Mouse (Mus musculus) neural tube, embryonic 14.5 days (tissue): ENCODE measurements around the gene 6030408B16Rik. TPM values are rescaled to one million over a fixed set of nuclear protein-coding genes. Genes with fewer than 3 reads are reported as not detected.
A peak's percentile ranks its signal among the peaks of the same experiment; 100 is the strongest.

ENCODE experiments used
- ATAC-seq: fragments of 200-750 bp; cut with Nextera tagmentation; 2 replicates; pipeline ENCODE4 v1.8.0; 2017; ENCODE audit warnings: low read depth, mild to moderate bottlenecking, moderate TSS enrichment, moderate library complexity
- H3K27ac ChIP-seq: fragments of 300-500 bp; sonication (generic); 2 replicates; pipeline ENCODE4 v1.5.1; 2014; ENCODE audit warnings: low read depth, mild to moderate bottlenecking, control low read depth, low read length, moderate library complexity, mixed read lengths
- H3K27me3 ChIP-seq: fragments of 300-500 bp; sonication (generic); 2 replicates; pipeline ENCODE4 v1.6.1; 2014; ENCODE audit warnings: low read length; ENCODE audit not compliant: control insufficient read depth, insufficient read depth
- H3K36me3 ChIP-seq: fragments of 300-500 bp; sonication (generic); 2 replicates; pipeline ENCODE4 v1.6.1; 2014; ENCODE audit warnings: low read length, mixed read lengths; ENCODE audit not compliant: control insufficient read depth, insufficient read depth
- H3K4me1 ChIP-seq: fragments of 300-500 bp; sonication (generic); 2 replicates; pipeline ENCODE4 v1.6.1; 2014; ENCODE audit warnings: low read length; ENCODE audit not compliant: control insufficient read depth, insufficient read depth
- H3K4me2 ChIP-seq: fragments of 300-500 bp; sonication (generic); 2 replicates; pipeline ENCODE4 v1.6.1; 2014; ENCODE audit warnings: mild to moderate bottlenecking, low read depth, low read length, control low read depth
- H3K4me3 ChIP-seq: fragments of 300-500 bp; sonication (generic); 2 replicates; pipeline ENCODE4 v1.5.1; 2014; ENCODE audit warnings: low read depth, low read length, control low read depth, mixed read lengths
- H3K9ac ChIP-seq: fragments of 300-500 bp; sonication (generic); replicated peaks from 2 replicates; pipeline ENCODE4 v1.6.1; 2014; ENCODE audit warnings: low read depth, mild to moderate bottlenecking, control low read depth, low read length, mixed read lengths
- H3K9me3 ChIP-seq: fragments of 300-500 bp; sonication (generic); 2 replicates; pipeline ENCODE4 v1.6.1; 2016; ENCODE audit warnings: low read length; ENCODE audit not compliant: control insufficient read depth
- WGBS: fragments of 180-500 bp; shearing (Covaris S2); extraction: QIAGEN DNeasy Blood & Tissue Kit; methylation state at CpG from one replicate; pipeline ENCODE4 v1.1.7; 2014; 5-methylcytosine and 5-hydroxymethylcytosine counted together
- polyA plus RNA-seq: library from polyadenylated mRNA; unstranded; fragments of >200 nt; fragmentation: Nextera tagmentation; extraction: Ambion mirVana; gene quantifications from 2 replicates; pipeline ENCODE4 v1.2.1, GENCODE M21; 2014

6030408B16Rik gene
- polyA plus RNA-seq, result 0.22 and 0.64 TPM in 2 replicates

DNA sequence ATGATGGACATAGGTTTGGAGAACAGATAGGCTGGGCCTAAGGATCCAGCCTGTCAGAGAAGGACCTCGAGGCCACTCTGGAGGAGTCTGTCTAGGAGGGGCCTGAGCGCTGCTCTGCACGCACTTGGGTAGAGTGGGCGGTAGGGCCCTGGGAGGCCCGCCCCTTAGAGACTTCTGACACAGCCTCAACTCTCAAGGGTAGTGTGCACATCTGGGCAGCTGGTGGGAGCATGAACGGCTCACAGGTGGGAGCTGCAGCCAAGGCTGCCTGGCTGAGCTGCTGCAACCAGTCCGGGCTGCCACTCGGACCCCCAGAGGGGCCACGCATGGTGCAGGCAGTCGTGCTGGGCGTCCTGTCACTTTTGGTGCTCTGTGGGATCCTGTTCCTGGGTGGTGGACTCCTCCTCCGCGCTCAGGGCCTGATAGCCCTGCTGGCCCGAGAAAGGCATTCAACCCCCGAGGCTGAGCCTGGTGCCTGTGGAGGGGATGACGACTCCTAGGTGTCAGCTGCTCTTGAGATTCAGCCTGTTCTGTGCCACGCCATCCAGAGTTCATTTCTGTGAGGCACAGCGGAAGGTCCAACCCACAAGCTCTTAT lies at the start of gene 6030408B16Rik:
TSS of gene 6030408B16Rik (plus strand) at position 188 of the 597 bp plus-strand sequence.
- 61% methylated on average over 18 of the region's 18 CpGs for WGBS

DNA sequence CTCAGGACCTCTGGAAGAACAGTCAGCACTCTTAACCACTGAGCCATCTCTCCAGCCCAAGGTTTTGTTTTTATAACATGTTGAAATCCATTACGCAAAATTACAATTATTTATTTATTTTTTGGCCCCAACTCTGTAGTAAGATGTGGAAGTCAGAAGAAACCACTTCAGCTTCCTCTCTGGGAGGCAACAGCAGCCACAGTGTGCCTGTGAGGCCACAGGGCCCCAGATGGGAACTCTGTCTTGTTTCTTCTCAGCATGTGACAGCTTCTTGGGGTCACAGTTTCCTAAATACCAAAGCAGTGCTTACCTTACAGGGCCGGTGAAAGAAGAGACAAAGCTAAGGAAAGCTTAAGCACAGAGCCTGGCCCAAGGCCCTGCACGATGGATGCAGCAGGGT lies 49.0 kb upstream of the 6030408B16Rik start:
- H3K36me3 ChIP-seq, result no peaks in the 10 kb centered on the region
- no peak overlapping the region for H3K4me3 ChIP-seq
- no peak overlapping the region for H3K9ac ChIP-seq
- no peaks in the 10 kb centered on the region for H3K9me3 ChIP-seq
- H3K4me2 ChIP-seq, result no peak overlapping the region
- H3K27me3 ChIP-seq, result no peaks in the 10 kb centered on the region
- 71% methylated on average over 3 of the region's 3 CpGs for WGBS
- no peak overlapping the region for H3K27ac ChIP-seq
- no peak for ATAC-seq
- H3K4me1 ChIP-seq, result 0 out of 2 replicates have a peak, but pooled peaks cover 8% of the 10 kb centered on the region

More for the DNA sequence above, at the start of gene 6030408B16Rik:
- H3K36me3 ChIP-seq, result peaks cover 25% of the 10 kb centered on the region
- H3K9me3 ChIP-seq, result no peaks in the 10 kb centered on the region
- H3K9ac ChIP-seq, result no peak within 1 kb of the TSS
- H3K4me2 ChIP-seq, result no peak within 1 kb of the TSS
- no peaks in the 10 kb centered on the region for H3K4me1 ChIP-seq
- no peak within 1 kb of the TSS for H3K27ac ChIP-seq
- no peak for ATAC-seq
- H3K4me3 ChIP-seq, result no peak within 1 kb of the TSS
- H3K27me3 ChIP-seq, result no peaks in the 10 kb centered on the region

DNA sequence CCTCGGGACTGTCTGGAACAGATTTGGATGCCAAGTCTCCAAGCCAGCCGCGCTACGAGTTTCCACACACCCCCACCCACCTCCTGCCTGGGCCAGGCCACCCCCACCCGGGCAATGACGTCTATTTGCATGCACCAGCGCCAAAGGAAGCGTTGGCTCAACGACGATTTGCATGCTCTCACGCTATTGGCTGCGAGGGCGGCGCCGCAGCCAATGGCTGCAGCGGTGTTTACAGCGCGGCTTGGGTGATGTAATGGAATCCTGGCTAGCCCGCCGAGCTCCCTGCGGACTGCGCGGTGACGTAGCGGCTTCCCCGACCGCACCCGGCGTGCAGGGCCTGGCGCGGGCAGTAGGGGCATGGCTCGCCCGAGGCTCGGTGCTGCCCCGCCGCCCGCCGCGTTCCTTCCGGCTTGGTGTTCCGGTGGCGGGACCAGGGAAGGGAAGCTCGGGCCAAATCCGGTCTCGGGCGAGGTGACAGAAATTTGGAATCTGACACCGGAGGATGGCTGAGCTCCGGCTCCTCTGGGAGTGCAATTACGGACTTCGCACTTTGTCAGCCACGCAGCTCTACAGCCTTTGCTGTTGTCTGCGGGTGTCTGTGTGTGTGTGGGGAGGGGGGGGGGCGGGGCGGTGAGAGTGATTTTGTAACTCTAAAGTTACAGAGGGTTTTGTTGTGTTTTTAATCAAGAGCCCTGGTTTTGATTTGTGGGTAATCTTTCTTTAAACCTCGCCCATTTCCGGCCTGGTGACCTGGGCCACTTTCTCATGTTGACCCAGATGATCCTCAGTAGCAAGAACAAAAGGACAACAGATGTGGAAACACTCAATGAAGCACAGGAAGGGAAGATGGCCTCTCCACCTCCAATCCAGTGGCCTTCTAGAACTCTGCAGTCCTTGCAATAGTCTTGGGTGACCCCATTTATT lies 46.5 kb upstream of the 6030408B16Rik start:
- ATAC-seq, result peak; percentile 98
- H3K4me3 ChIP-seq, result peak overlapping the region; percentile 43
- H3K27me3 ChIP-seq, result no peaks in the 10 kb centered on the region
- peak overlapping the region; percentile 76 for H3K4me2 ChIP-seq
- peak overlapping the region; percentile 70 for H3K9ac ChIP-seq
- 0 out of 2 replicates have a peak, but pooled peaks cover 8% of the 10 kb centered on the region for H3K4me1 ChIP-seq
- H3K36me3 ChIP-seq, result no peaks in the 10 kb centered on the region
- peak overlapping the region; percentile 87 for H3K27ac ChIP-seq
- 3% methylated on average over 56 of the region's 56 CpGs for WGBS
- H3K9me3 ChIP-seq, result no peaks in the 10 kb centered on the region

DNA sequence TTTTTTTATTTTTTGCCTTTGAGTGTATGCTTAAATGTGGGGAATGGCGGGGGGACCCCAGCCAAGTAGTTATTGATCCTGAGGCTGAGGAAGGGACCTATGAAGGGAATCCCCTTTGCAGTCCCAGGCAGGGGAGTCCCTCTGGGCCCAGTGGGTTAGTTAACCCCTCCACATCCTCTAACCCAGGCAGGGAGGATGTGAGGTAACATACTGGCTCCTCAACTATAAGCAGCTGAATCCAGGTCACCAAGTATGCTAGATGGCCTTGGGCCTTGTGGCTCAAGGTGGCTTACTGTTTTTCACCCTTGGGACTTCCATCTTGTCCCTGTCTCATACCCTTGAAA lies 45.9 kb upstream of the 6030408B16Rik start:
- no peaks in the 10 kb centered on the region for H3K9me3 ChIP-seq
- H3K27ac ChIP-seq, result no peak overlapping the region
- no peaks in the 10 kb centered on the region for H3K27me3 ChIP-seq
- 100% methylated on average over 1 of the region's 1 CpGs for WGBS
- H3K9ac ChIP-seq, result 0 out of 2 replicates have a peak overlapping the region, but pooled peaks have one; percentile 13
- no peaks in the 10 kb centered on the region for H3K36me3 ChIP-seq
- H3K4me1 ChIP-seq, result 0 out of 2 replicates have a peak, but pooled peaks cover 8% of the 10 kb centered on the region
- ATAC-seq, result no peak
- H3K4me2 ChIP-seq, result peak overlapping the region; percentile 76
- H3K4me3 ChIP-seq, result 0 out of 2 replicates have a peak overlapping the region, but pooled peaks have one; percentile 43

DNA sequence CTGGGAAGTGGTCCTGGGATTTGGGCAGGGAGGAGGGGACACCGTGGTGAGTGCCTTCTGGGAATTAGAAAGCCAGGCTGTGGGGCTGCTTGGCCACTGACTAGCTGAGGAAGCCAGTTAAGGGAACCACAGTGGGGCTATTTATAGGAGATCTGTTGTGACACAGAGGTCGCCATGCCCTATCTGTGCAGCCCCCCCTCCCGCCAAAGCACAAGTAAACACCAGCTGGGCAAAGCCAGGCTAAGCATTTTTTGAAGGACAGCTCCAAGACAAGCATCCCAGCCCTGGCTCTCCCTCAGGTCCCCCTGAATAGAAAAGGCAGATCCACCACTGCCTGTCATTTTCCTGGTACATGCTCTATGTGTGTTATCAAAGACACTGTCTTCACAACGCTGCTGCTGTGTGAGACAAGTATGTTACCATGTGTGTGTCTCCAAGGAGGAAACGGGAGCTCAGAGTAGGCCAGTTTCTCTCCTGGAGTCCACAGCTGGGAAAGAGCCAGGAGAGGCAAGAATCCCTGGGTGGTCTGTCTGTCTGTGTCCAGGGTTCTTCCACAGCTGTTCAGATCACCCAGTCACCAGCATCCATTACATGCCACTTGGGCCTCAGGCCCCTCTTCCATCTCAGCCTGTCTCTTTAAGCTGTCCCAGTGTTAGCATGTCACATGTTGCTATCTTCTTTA lies 44.8 kb upstream of the 6030408B16Rik start:
- Histone ChIP-seq H3K27me3 (no peaks in the 10 kb centered on the region), H3K4me2 (no peak overlapping the region), H3K9me3 (no peaks in the 10 kb centered on the region), H3K9ac (no peak overlapping the region), H3K4me1 (0 out of 2 replicates have a peak, but pooled peaks cover 8% of the 10 kb centered on the region), H3K27ac (no peak overlapping the region), H3K4me3 (no peak overlapping the region), H3K36me3 (no peaks in the 10 kb centered on the region)
- no peak for ATAC-seq
- WGBS, result 65% methylated on average over 5 of the region's 5 CpGs

DNA sequence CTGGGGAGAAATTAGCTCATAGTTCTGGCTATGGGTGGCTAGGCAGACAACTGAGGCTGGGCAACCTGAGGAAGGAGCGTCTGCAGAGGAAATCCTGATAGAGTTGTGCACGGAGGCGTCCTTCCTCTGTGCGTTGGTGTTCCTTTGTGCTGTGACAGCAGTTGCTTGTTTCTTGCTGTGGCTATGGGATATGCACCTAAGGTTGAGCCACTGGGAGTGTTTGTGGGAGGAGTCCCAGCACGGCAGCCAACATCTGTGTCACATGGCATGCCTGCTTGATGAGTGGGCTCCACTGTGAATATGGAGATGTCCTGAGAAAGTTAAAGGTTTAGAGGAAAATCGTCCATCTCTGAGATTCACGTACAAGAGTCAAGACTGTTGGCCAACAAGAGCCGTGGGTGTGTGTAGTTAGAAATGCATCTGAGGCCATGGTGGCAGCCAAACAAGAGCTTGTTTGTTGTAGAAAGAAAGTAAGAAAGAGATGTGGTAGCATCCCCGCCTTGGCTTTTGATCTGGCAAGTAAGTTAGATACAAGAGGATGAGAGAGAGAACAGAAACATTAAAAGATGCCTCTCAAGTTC lies 42.7 kb upstream of the 6030408B16Rik start:
- Histone ChIP-seq H3K27ac (no peak overlapping the region), H3K9me3 (no peaks in the 10 kb centered on the region), H3K36me3 (no peaks in the 10 kb centered on the region), H3K4me3 (no peak overlapping the region), H3K4me2 (no peak overlapping the region), H3K4me1 (0 out of 2 replicates have a peak, but pooled peaks cover 10% of the 10 kb centered on the region), H3K9ac (no peak overlapping the region), H3K27me3 (no peaks in the 10 kb centered on the region)
- no peak for ATAC-seq
- 88% methylated on average over 9 of the region's 9 CpGs for WGBS

DNA sequence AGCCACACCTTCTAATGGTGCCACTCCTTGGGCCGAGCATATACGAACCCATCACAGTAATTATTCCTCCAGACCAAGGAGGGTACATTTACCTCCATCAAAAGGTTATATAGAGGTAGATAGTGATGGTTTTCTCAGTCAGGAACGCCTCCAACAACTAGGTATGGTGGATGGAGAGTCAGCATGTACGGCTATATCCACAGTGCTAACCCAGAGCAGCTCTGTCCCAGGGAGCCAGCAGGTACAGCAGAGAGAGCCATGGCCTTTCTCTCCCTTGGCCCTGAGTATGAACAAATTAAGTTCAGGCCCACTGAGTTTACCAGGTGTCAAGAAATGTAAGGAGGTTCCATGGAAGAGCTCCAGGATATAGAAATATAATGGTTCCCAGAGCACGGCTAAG lies 41.1 kb upstream of the 6030408B16Rik start:
- WGBS, result 91% methylated on average over 5 of the region's 5 CpGs
- ATAC-seq, result no peak
- 0 out of 2 replicates have a peak, but pooled peaks cover 7% of the 10 kb centered on the region for H3K4me1 ChIP-seq
- no peak overlapping the region for H3K9ac ChIP-seq
- no peaks in the 10 kb centered on the region for H3K36me3 ChIP-seq
- no peaks in the 10 kb centered on the region for H3K27me3 ChIP-seq
- H3K4me3 ChIP-seq, result no peak overlapping the region
- H3K4me2 ChIP-seq, result no peak overlapping the region
- H3K9me3 ChIP-seq, result no peaks in the 10 kb centered on the region
- no peak overlapping the region for H3K27ac ChIP-seq

DNA sequence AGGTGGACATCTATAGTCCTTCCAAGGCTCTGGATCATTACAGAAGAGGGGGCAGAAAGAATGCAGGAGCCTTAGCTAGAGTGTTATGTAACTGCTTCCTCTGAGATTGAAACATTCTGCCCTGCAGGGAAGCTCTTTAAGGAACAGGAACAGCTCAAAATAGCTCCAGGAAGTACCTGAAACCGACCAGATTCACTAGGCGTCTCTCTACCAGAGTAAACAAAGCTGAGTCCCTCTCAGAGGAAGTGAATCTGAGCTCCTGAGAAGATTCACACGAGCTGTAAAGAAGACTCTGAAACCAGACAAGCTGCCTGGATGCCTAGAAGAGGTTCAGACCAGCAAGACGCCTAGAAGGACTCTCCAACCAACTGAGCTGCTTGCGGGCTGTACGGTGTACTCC lies 40.4 kb upstream of the 6030408B16Rik start:
- H3K4me1 ChIP-seq, result 0 out of 2 replicates have a peak, but pooled peaks cover 3% of the 10 kb centered on the region
- H3K36me3 ChIP-seq, result no peaks in the 10 kb centered on the region
- no peaks in the 10 kb centered on the region for H3K9me3 ChIP-seq
- H3K4me3 ChIP-seq, result no peak overlapping the region
- 89% methylated on average over 6 of the region's 6 CpGs for WGBS
- H3K27me3 ChIP-seq, result no peaks in the 10 kb centered on the region
- no peak overlapping the region for H3K27ac ChIP-seq
- no peak overlapping the region for H3K4me2 ChIP-seq
- no peak for ATAC-seq
- no peak overlapping the region for H3K9ac ChIP-seq
